ENCODE assay signal across 7 mouse cellular contexts in the genomic region with DNA sequence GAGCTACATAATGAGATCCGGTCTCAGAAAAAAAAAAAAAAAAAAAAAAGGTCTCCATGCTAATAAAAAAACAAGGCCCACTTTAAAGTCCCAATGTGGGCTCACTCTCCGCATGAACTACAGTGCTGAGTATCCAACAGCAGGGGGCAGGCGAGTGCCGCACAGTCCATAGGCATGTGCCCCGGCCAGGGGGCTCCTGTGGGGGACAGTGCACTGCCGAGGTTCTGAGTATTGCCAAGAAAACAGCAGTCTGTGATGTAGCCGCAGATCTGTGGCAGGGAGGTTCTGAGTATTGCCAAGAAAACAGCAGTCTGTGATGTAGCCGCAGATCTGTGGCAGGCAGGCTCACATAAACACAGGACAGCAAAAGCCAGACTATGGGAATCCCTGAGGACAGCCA. TPM values are rescaled to one million over a fixed set of nuclear protein-coding genes. Genes with fewer than 3 reads are reported as not detected.
DNase-seq lines count a peak whose midpoint lies in the region; ATAC-seq and TF ChIP-seq lines count a peak whose summit lies in the region.

No protein-coding gene starts in this region.

- H3K27me3 ChIP-seq in lung, embryonic 14.5 days (ENCODE audit: insufficient read depth, low read length), result no peaks in the 10 kb centered on the region

- peak; percentile 67 to 69 for DNase-seq in left cerebral cortex, postnatal 14 days (ENCODE audit: low spot score in 2 of 2)
- no peak for DNase-seq in left cerebral cortex, adult 11 months (ENCODE audit: low spot score)
- DNase-seq in R1 (ENCODE audit: low read depth, low spot score), result peak; percentile 67
- peak; percentile 51 for DNase-seq in embryo, embryonic 11.5 days (ENCODE audit: low read depth, low spot score)
- DNase-seq in hindlimb bud, embryonic 11.5 days (ENCODE audit: extremely low spot score, low read depth, low spot score), result peak; percentile 35
- DNase-seq in lung, embryonic 14.5 days, result peak; percentile 95

- H3K4me1 ChIP-seq in lung, embryonic 14.5 days (ENCODE audit: insufficient read depth), result 0 out of 2 replicates have a peak, but pooled peaks cover 6% of the 10 kb centered on the region

- peak; percentile 96 for TF ChIP-seq CTCF in lung, embryonic 14.5 days (IDR thresholded peaks at IDR 0.05; ENCODE audit: low read depth)

- H3K4me3 ChIP-seq in lung, embryonic 14.5 days (ENCODE audit: low read depth, low read length), result no peak overlapping the region

- no peaks in the 10 kb centered on the region for H3K9me3 ChIP-seq in lung, embryonic 14.5 days (ENCODE audit: low read depth, low read length)

- H3K4me2 ChIP-seq in lung, embryonic 14.5 days, result no peak overlapping the region

- peaks cover 34% of the 10 kb centered on the region; the same call in 1 of the 2 replicates for H3K36me3 ChIP-seq in lung, embryonic 14.5 days (ENCODE audit: insufficient read depth)

- intact Hi-C loops in left cerebral cortex, postnatal 14 days (cut with DNase I), result loop anchor here (2.0 kb wide), 1 partner anchor 16 kb away; the partner anchor contains the start of gene Crocc

- 0 out of 2 replicates have a peak overlapping the region, but pooled peaks have one; percentile 70 for H3K27ac ChIP-seq in lung, embryonic 14.5 days (ENCODE audit: low read depth)

- peak; percentile 92 for ATAC-seq in lung, embryonic 14.5 days (ENCODE audit: insufficient read depth)
- ATAC-seq in neutrophil, adult 5-6 weeks (ENCODE audit: extremely low read depth, insufficient number of reproducible peaks, low FRiP score, poor library complexity, severe bottlenecking), result peak; percentile 52; the same call in 1 of the 2 replicates

- no peak overlapping the region for H3K9ac ChIP-seq in lung, embryonic 14.5 days

- WGBS in lung, embryonic 14.5 days, result 10% methylated on average over 8 of the region's 8 CpGs

RNA-seq across cellular contexts. Expression of gene Crocc, which starts 15.5 kb away (rescaled TPM):
- total RNA-seq in left cerebral cortex, postnatal 14 days (2021), result 10 to 100 TPM; 51.0 to 52.7 TPM
- 7.4 and 9.8 TPM in 2 replicates for polyA plus RNA-seq in lung, embryonic 14.5 days (2014; fragmentation: Nextera tagmentation; extraction: Ambion mirVana)
- total RNA-seq in neutrophil, adult 5-6 weeks (2017), result 6.5 and 6.8 TPM in 2 replicates

RNA-seq across cellular contexts. Expression of gene Necap2, which starts 33.3 kb away (rescaled TPM):
- 10 to 100 TPM; 45.4 to 50.2 TPM for total RNA-seq in left cerebral cortex, postnatal 14 days (2021)
- polyA plus RNA-seq in lung, embryonic 14.5 days (2014; fragmentation: Nextera tagmentation; extraction: Ambion mirVana), result 88.9 and 93.6 TPM in 2 replicates
- total RNA-seq in neutrophil, adult 5-6 weeks (2017), result 104 and 117 TPM in 2 replicates

RNA-seq across cellular contexts. Expression of gene Mfap2, which starts 34.6 kb away (rescaled TPM):
- total RNA-seq in left cerebral cortex, postnatal 14 days (2021), result 10 to 100 TPM in 1 of 2 experiments, 1 to 10 TPM in 1; 9.5 to 10.5 TPM
- polyA plus RNA-seq in lung, embryonic 14.5 days (2014; fragmentation: Nextera tagmentation; extraction: Ambion mirVana), result 517 and 566 TPM in 2 replicates
- not detected in 2 replicates for total RNA-seq in neutrophil, adult 5-6 weeks (2017)

RNA-seq across cellular contexts. Expression of gene Spata21, which starts 43.3 kb away (rescaled TPM):
- total RNA-seq in left cerebral cortex, postnatal 14 days (2021), result under 1 TPM; 0.20 to 0.38 TPM
- polyA plus RNA-seq in lung, embryonic 14.5 days (2014; fragmentation: Nextera tagmentation; extraction: Ambion mirVana), result 0.20 and 0.34 TPM in 2 replicates
- total RNA-seq in neutrophil, adult 5-6 weeks (2017), result not detected in 2 replicates

RNA-seq across cellular contexts. Expression of gene Atp13a2, which starts 58.1 kb away (rescaled TPM):
- total RNA-seq in left cerebral cortex, postnatal 14 days (2021), result 100 to 1,000 TPM; 218 TPM
- 34.0 and 37.2 TPM in 2 replicates for polyA plus RNA-seq in lung, embryonic 14.5 days (2014; fragmentation: Nextera tagmentation; extraction: Ambion mirVana)
- 47.8 TPM in 2 replicates for total RNA-seq in neutrophil, adult 5-6 weeks (2017)

Comparison
In these comparisons a context has a peak if more than half of its experiments do, and no peak if none do; other contexts are left out.
1. RNA of gene Mfap2, which starts 34.6 kb away (total RNA-seq): 9.5 to 10.5 TPM in left cerebral cortex, postnatal 14 days; not detected in neutrophil, adult 5-6 weeks; every median in the first group is over 10 times any median in the second.